Mouse (Mus musculus) CH12.LX (cell line): ENCODE results near the gene Fam120a.

Experiments
- BHLHE40 ChIP-seq: IDR thresholded peaks from 2 replicates; pipeline ENCODE4 v1.6.1; 2011; ENCODE audit warnings: mild to moderate bottlenecking, low read depth, low read length, improper control_type of control experiment
- CHD2 ChIP-seq: IDR thresholded peaks from 2 replicates; pipeline ENCODE4 v1.6.1; 2011; ENCODE audit warnings: low read length, improper control_type of control experiment
- CTCF ChIP-seq, 2 experiments: IDR thresholded peaks in 1 of 2; conservative IDR thresholded peaks in 1 of 2; 2 replicates each; pipeline ENCODE4 v1.5.1; 2011 to 2012; ENCODE audit warnings: low read depth in 2 of 2, low read length in 2 of 2, improper control_type of control experiment in 1 of 2, inconsistent platforms in 1 of 2, mild to moderate bottlenecking in 1 of 2, moderate library complexity in 1 of 2
- E2F4 ChIP-seq: IDR thresholded peaks from 2 replicates; pipeline ENCODE4 v1.6.1; 2011; ENCODE audit warnings: low read depth, low read length, improper control_type of control experiment; ENCODE audit not compliant: insufficient replicate concordance
- EP300 ChIP-seq: IDR thresholded peaks from 2 replicates; pipeline ENCODE4 v1.6.1; 2011; ENCODE audit warnings: low read length, improper control_type of control experiment
- MAFK ChIP-seq: IDR thresholded peaks from 2 replicates; pipeline ENCODE4 v1.6.1; 2011; ENCODE audit warnings: low read length, improper control_type of control experiment; ENCODE audit not compliant: insufficient replicate concordance
- NELFE ChIP-seq: IDR thresholded peaks from 2 replicates; pipeline ENCODE4 v1.6.1; 2011; ENCODE audit warnings: low read depth, low read length, improper control_type of control experiment
- POLR2A ChIP-seq: IDR thresholded peaks from 2 replicates; pipeline ENCODE4 v1.6.1; 2011; ENCODE audit warnings: low read depth, mild to moderate bottlenecking, improper control_type of control experiment, low read length
- RAD21 ChIP-seq: IDR thresholded peaks from 2 replicates; pipeline ENCODE4 v1.6.1; 2011; ENCODE audit warnings: low read depth, mild to moderate bottlenecking, low read length, improper control_type of control experiment, moderate library complexity
- SIN3A ChIP-seq: IDR thresholded peaks from 2 replicates; pipeline ENCODE4 v1.6.1; 2012; ENCODE audit warnings: low read length, improper control_type of control experiment, inconsistent platforms
- TBP ChIP-seq: conservative IDR thresholded peaks from 2 replicates; pipeline ENCODE4 v1.6.1; 2011; ENCODE audit warnings: low read depth, low read length, improper control_type of control experiment
- USF1 ChIP-seq: IDR thresholded peaks from 2 replicates; pipeline ENCODE4 v1.6.1; 2014; ENCODE audit warnings: low read depth, mild to moderate bottlenecking, inconsistent platforms, low read length, improper control_type of control experiment
- ZMIZ1 ChIP-seq: IDR thresholded peaks from 2 replicates; pipeline ENCODE4 v1.6.1; 2012; ENCODE audit warnings: low read depth, mild to moderate bottlenecking, inconsistent platforms, low read length, improper control_type of control experiment
- ZNF384 ChIP-seq: IDR thresholded peaks from 2 replicates; pipeline ENCODE4 v1.6.1; 2012; ENCODE audit warnings: low read depth, low read length, improper control_type of control experiment, inconsistent platforms

- no peak for TF ChIP-seq CTCF (conservative IDR thresholded peaks at IDR 0.05 in 1 of 2, IDR thresholded peaks at IDR 0.05 in 1 of 2; ENCODE audit: low read depth in 2 of 2, low read length in 2 of 2)
- no peak for TF ChIP-seq MAFK
- no peak for TF ChIP-seq RAD21
- TF ChIP-seq POLR2A: no peak
- no peak for TF ChIP-seq SIN3A
- TF ChIP-seq CHD2: no peak
- no peak for TF ChIP-seq EP300
- no peak for TF ChIP-seq ZNF384
- no peak for TF ChIP-seq NELFE
- no peak for TF ChIP-seq USF1
- TF ChIP-seq BHLHE40: no peak
- no peak for TF ChIP-seq ZMIZ1
- no peak for TF ChIP-seq E2F4
- TF ChIP-seq TBP: no peak
These were observed 36.6 kb downstream of the Fam120a start for GRCm38 (mm10) chr13:48931232-48931631.
